Mouse (Mus musculus): ENCODE data around the gene Dcps. TPM values are rescaled to one million over a fixed set of nuclear protein-coding genes. Genes with fewer than 3 reads are reported as not detected.
A peak's percentile ranks its signal among the peaks of the same experiment; 100 is the strongest.

Gene Dcps
- polyA plus RNA-seq, 1 experiment: 72.8 TPM

DNA sequence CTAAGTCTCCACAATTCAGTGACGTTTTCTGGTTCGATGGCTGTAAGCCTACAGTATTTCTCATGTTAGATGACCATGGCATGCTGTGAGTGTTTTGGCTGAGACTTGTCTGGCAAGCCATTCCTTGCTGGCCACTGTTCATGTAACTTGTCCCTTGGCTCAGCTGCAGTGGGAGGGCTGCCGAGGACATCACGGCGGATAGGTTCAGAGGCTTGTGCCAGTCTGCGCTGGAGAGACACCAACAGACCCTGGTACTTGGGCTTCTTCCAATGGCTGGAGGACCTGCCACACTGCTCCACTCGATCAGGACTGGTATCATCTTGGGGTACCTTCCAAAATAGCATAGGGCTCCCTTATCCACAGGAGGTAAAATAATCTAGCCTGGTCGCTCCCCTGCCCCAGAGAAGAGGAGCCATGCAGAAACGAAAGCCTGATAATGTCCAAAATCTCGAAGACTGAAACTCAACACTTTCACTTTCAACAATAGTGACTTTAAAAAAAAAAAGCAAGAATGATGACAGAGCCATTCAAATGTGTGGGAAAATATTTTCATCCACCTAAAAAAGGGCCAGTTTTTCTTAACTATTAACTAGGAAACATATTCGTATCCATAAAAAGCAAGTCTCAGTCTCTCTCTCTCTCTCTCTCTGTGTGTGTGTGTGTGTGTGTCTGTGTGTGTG is 12.7 kb downstream of the Dcps start:
- TF ChIP-seq MYOG (IDR thresholded peaks at IDR 0.05; ENCODE audit: control insufficient read depth in 1 of 3, insufficient read depth in 1 of 3, insufficient read length in 2 of 3, low read depth in 2 of 3) (no peak), SRF (IDR thresholded peaks at IDR 0.05; ENCODE audit: control insufficient read depth, insufficient read length, low read depth) (no peak), USF1 (IDR thresholded peaks at IDR 0.05; ENCODE audit: low read depth) (no peak), POLR2AphosphoS2 (IDR thresholded peaks at IDR 0.05; ENCODE audit: insufficient read length, low read depth) (no peak), POLR2A (IDR thresholded peaks at IDR 0.05; ENCODE audit: insufficient read length, low read depth) (no peak), MYOD1 (IDR thresholded peaks at IDR 0.05; ENCODE audit: control insufficient read depth in 1 of 3, insufficient read length in 2 of 3, low read depth in 2 of 3) (no peak), MAX (IDR thresholded peaks at IDR 0.05; ENCODE audit: low read depth) (no peak), CEBPB (IDR thresholded peaks at IDR 0.05; ENCODE audit: insufficient read depth, poor library complexity, severe bottlenecking) (no peak), TCF12 (IDR thresholded peaks at IDR 0.05; ENCODE audit: insufficient read depth, poor library complexity, severe bottlenecking) (no peak), E2F4 (IDR thresholded peaks at IDR 0.05; ENCODE audit: insufficient read depth) (no peak), REST (IDR thresholded peaks at IDR 0.05; ENCODE audit: insufficient read depth, insufficient read length) (no peak), TCF3 (IDR thresholded peaks at IDR 0.05; ENCODE audit: insufficient read length, low read depth) (no peak)
- peaks cover 1% of the 10 kb centered on the region for H3K79me2 ChIP-seq (ENCODE audit: control insufficient read depth, insufficient read depth)
- no peak overlapping the region for H3K4me2 ChIP-seq (ENCODE audit: low read depth)
- peaks cover 15% of the 10 kb centered on the region for H3K36me3 ChIP-seq (ENCODE audit: control insufficient read depth, insufficient read depth)
- no peaks in the 10 kb centered on the region for H3K27me3 ChIP-seq (ENCODE audit: control insufficient read depth, insufficient read depth, insufficient read length)
- H3K4me3 ChIP-seq: no peak overlapping the region
- no peak overlapping the region for H3ac ChIP-seq (ENCODE audit: control insufficient read depth, insufficient read length)

GRCm38 (mm10) chr9:35161721-35162120 is 14.1 kb downstream of the Dcps start:
- Histone ChIP-seq H3K4me3 (no peak overlapping the region), H3K79me2 (ENCODE audit: control insufficient read depth, insufficient read depth) (peaks cover 10% of the 10 kb centered on the region), H3K4me2 (ENCODE audit: low read depth) (no peak overlapping the region), H3K36me3 (ENCODE audit: control insufficient read depth, insufficient read depth) (peaks cover 15% of the 10 kb centered on the region), H3K27me3 (ENCODE audit: control insufficient read depth, insufficient read depth, insufficient read length) (no peaks in the 10 kb centered on the region), H3ac (ENCODE audit: control insufficient read depth, insufficient read length) (no peak overlapping the region)
- no peak for TF ChIP-seq E2F4 (IDR thresholded peaks at IDR 0.05; ENCODE audit: insufficient read depth)

DNA sequence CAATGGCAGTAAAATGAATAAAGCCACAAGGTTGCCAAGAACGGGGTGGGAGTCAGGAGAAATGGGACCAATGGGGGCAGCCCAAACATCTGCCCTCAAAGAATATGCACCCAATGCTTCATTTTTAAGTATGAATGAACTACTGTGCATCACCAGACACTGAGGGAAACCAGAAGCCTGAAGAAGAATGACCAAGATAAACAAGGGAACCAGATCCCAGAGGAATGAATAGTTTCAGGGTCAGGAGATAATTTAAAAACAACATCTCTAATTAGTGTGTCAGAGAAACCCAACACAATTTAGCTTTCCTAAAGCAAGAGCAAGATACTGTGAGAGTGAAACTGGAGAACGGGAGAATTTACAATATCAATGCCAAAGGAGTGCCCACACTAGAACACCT is 15.2 kb downstream of the Dcps start:
- Histone ChIP-seq H3K79me2 (ENCODE audit: control insufficient read depth, insufficient read depth) (peaks cover 10% of the 10 kb centered on the region), H3K27me3 (ENCODE audit: control insufficient read depth, insufficient read depth, insufficient read length) (no peaks in the 10 kb centered on the region), H3K4me3 (no peak overlapping the region), H3ac (ENCODE audit: control insufficient read depth, insufficient read length) (no peak overlapping the region), H3K4me2 (ENCODE audit: low read depth) (no peak overlapping the region), H3K36me3 (ENCODE audit: control insufficient read depth, insufficient read depth) (peaks cover 15% of the 10 kb centered on the region)
- TF ChIP-seq REST (IDR thresholded peaks at IDR 0.05; ENCODE audit: insufficient read depth, insufficient read length) (no peak), TCF3 (IDR thresholded peaks at IDR 0.05; ENCODE audit: insufficient read length, low read depth) (no peak), CEBPB (IDR thresholded peaks at IDR 0.05; ENCODE audit: insufficient read depth, poor library complexity, severe bottlenecking) (no peak), POLR2AphosphoS2 (IDR thresholded peaks at IDR 0.05; ENCODE audit: insufficient read length, low read depth) (no peak), MAX (IDR thresholded peaks at IDR 0.05; ENCODE audit: low read depth) (no peak), MYOG (IDR thresholded peaks at IDR 0.05; ENCODE audit: control insufficient read depth in 1 of 3, insufficient read depth in 1 of 3, insufficient read length in 2 of 3, low read depth in 2 of 3) (no peak), MYOD1 (IDR thresholded peaks at IDR 0.05; ENCODE audit: control insufficient read depth in 1 of 3, insufficient read length in 2 of 3, low read depth in 2 of 3) (no peak), E2F4 (IDR thresholded peaks at IDR 0.05; ENCODE audit: insufficient read depth) (no peak), SRF (IDR thresholded peaks at IDR 0.05; ENCODE audit: control insufficient read depth, insufficient read length, low read depth) (no peak), TCF12 (IDR thresholded peaks at IDR 0.05; ENCODE audit: insufficient read depth, poor library complexity, severe bottlenecking) (no peak), POLR2A (IDR thresholded peaks at IDR 0.05; ENCODE audit: insufficient read length, low read depth) (no peak), USF1 (IDR thresholded peaks at IDR 0.05; ENCODE audit: low read depth) (no peak)

DNA sequence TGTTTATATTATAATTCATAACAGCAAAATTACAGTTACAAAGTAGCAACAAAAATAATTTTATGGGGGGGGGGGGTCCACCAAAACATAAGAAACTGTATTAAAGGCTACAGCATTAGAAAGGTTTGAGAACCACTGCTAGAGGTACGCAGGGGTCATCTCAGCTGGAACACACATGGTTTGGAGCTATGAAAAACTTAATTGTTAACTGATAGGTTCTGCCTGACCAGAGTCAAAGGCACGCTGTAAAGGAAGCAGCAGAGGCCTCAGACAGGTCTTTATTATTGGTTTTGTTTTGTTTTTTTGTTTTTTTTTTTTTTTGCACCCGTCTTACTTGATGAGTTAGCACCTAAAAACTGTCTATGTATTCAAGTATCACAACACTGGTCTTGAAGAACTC is 17.4 kb downstream of the Dcps start:
- no peak overlapping the region for H3ac ChIP-seq (ENCODE audit: control insufficient read depth, insufficient read length)
- no peak overlapping the region for H3K4me3 ChIP-seq
- H3K27me3 ChIP-seq (ENCODE audit: control insufficient read depth, insufficient read depth, insufficient read length): no peaks in the 10 kb centered on the region
- H3K36me3 ChIP-seq (ENCODE audit: control insufficient read depth, insufficient read depth): peaks cover 15% of the 10 kb centered on the region
- no peak for TF ChIP-seq TCF12 (IDR thresholded peaks at IDR 0.05; ENCODE audit: insufficient read depth, poor library complexity, severe bottlenecking)
- TF ChIP-seq POLR2A (IDR thresholded peaks at IDR 0.05; ENCODE audit: insufficient read length, low read depth): no peak
- TF ChIP-seq MAX (IDR thresholded peaks at IDR 0.05; ENCODE audit: low read depth): no peak
- TF ChIP-seq POLR2AphosphoS2 (IDR thresholded peaks at IDR 0.05; ENCODE audit: insufficient read length, low read depth): no peak
- no peak for TF ChIP-seq REST (IDR thresholded peaks at IDR 0.05; ENCODE audit: insufficient read depth, insufficient read length)
- TF ChIP-seq SRF (IDR thresholded peaks at IDR 0.05; ENCODE audit: control insufficient read depth, insufficient read length, low read depth): no peak
- TF ChIP-seq CEBPB (IDR thresholded peaks at IDR 0.05; ENCODE audit: insufficient read depth, poor library complexity, severe bottlenecking): no peak
- H3K79me2 ChIP-seq (ENCODE audit: control insufficient read depth, insufficient read depth): peaks cover 14% of the 10 kb centered on the region
- H3K4me2 ChIP-seq (ENCODE audit: low read depth): no peak overlapping the region

DNA sequence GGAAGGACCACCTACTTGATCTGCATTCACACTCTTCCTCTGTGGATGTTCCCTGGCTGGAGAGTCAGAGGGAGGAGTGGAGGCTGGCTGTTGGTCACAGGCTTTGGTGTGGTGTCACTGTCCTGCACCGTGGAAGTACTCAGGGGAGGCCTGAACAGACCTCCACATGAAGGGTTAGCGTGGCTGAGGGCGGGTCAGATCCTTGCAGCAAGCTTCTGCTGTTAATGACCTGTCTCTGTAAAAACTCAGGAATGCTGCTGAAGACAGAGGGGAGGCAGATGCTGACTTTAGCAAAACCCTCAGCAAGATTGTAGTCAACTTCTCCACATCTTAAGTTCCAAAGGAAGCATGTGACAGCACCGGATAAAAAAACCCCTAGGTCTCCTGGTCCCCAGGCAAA is 19.0 kb downstream of the Dcps start:
- H3ac ChIP-seq (ENCODE audit: control insufficient read depth, insufficient read length): no peak overlapping the region
- H3K36me3 ChIP-seq (ENCODE audit: control insufficient read depth, insufficient read depth): peaks cover 15% of the 10 kb centered on the region
- H3K27me3 ChIP-seq (ENCODE audit: control insufficient read depth, insufficient read depth, insufficient read length): no peaks in the 10 kb centered on the region
- no peak overlapping the region for H3K4me3 ChIP-seq
- TF ChIP-seq TCF12 (IDR thresholded peaks at IDR 0.05; ENCODE audit: insufficient read depth, poor library complexity, severe bottlenecking) (no peak), MYOG (IDR thresholded peaks at IDR 0.05; ENCODE audit: control insufficient read depth in 1 of 3, insufficient read depth in 1 of 3, insufficient read length in 2 of 3, low read depth in 2 of 3) (no peak), REST (IDR thresholded peaks at IDR 0.05; ENCODE audit: insufficient read depth, insufficient read length) (no peak), E2F4 (IDR thresholded peaks at IDR 0.05; ENCODE audit: insufficient read depth) (no peak), USF1 (IDR thresholded peaks at IDR 0.05; ENCODE audit: low read depth) (no peak), POLR2A (IDR thresholded peaks at IDR 0.05; ENCODE audit: insufficient read length, low read depth) (no peak), TCF3 (IDR thresholded peaks at IDR 0.05; ENCODE audit: insufficient read length, low read depth) (no peak), POLR2AphosphoS2 (IDR thresholded peaks at IDR 0.05; ENCODE audit: insufficient read length, low read depth) (no peak), CEBPB (IDR thresholded peaks at IDR 0.05; ENCODE audit: insufficient read depth, poor library complexity, severe bottlenecking) (no peak), SRF (IDR thresholded peaks at IDR 0.05; ENCODE audit: control insufficient read depth, insufficient read length, low read depth) (no peak), MAX (IDR thresholded peaks at IDR 0.05; ENCODE audit: low read depth) (no peak), MYOD1 (IDR thresholded peaks at IDR 0.05; ENCODE audit: control insufficient read depth in 1 of 3, insufficient read length in 2 of 3, low read depth in 2 of 3) (no peak)
- peaks cover 14% of the 10 kb centered on the region for H3K79me2 ChIP-seq (ENCODE audit: control insufficient read depth, insufficient read depth)
- H3K4me2 ChIP-seq (ENCODE audit: low read depth): peak overlapping the region; percentile 76

Data from myocyte (in vitro differentiated cells).